Mouse (Mus musculus) C2C12 (cell line): ENCODE data around the gene Rbpj. TPM values are rescaled to one million over a fixed set of nuclear protein-coding genes. Genes with fewer than 3 reads are reported as not detected.

Experiments used
- H3K27me3 ChIP-seq: one replicate; pipeline ENCODE4 v1.6.1; 2011; ENCODE audit not compliant: control insufficient read depth, insufficient read depth, insufficient read length
- H3K36me3 ChIP-seq: one replicate; pipeline ENCODE4 v1.6.1; 2011; ENCODE audit not compliant: control insufficient read depth, insufficient read depth
- H3K4me3 ChIP-seq: one replicate; pipeline ENCODE4 v1.5.1; 2011; ENCODE audit warnings: mild to moderate bottlenecking, control low read depth; ENCODE audit not compliant: poor library complexity, insufficient read depth, severe bottlenecking
- H3K79me2 ChIP-seq: one replicate; pipeline ENCODE4 v1.6.1; 2011; ENCODE audit not compliant: control insufficient read depth, insufficient read depth
- H3K79me3 ChIP-seq: one replicate; pipeline ENCODE4 v1.6.1; 2011; ENCODE audit warnings: low read depth, control low read depth
- H3ac ChIP-seq: one replicate; pipeline ENCODE3; 2011; ENCODE audit warnings: low read depth; ENCODE audit not compliant: control insufficient read depth, insufficient read length
- CEBPB ChIP-seq: IDR thresholded peaks from one replicate; pipeline ENCODE4 v1.6.1; 2011; ENCODE audit warnings: low read depth, mild to moderate bottlenecking, control low read depth, moderate library complexity
- CTCF ChIP-seq: IDR thresholded peaks from one replicate; pipeline ENCODE4 v1.5.1; 2011; ENCODE audit not compliant: control insufficient read depth, insufficient read depth, insufficient read length
- FOSL1 ChIP-seq: IDR thresholded peaks from one replicate; pipeline ENCODE4 v1.8.0; 2011; ENCODE audit warnings: mild to moderate bottlenecking, low read length; ENCODE audit not compliant: poor library complexity, insufficient read depth, severe bottlenecking
- MAX ChIP-seq: IDR thresholded peaks from one replicate; pipeline ENCODE4 v1.6.1; 2011; ENCODE audit warnings: mild to moderate bottlenecking, control low read depth
- MYOD1 ChIP-seq: IDR thresholded peaks from one replicate; pipeline ENCODE4 v1.6.1; 2011; ENCODE audit warnings: low read depth; ENCODE audit not compliant: control insufficient read depth, insufficient read length
- MYOG ChIP-seq: IDR thresholded peaks from one replicate; pipeline ENCODE4 v1.6.1; 2011; ENCODE audit not compliant: control insufficient read depth, insufficient read length; ENCODE audit errors: extremely low read depth
- USF1 ChIP-seq: IDR thresholded peaks from one replicate; pipeline ENCODE4 v1.6.1; 2011; ENCODE audit warnings: low read depth, mild to moderate bottlenecking, control low read depth, moderate library complexity
- polyA plus RNA-seq: library from polyadenylated mRNA; unstranded; fragments of >200 nt; fragmentation: generic; extraction: Trizol; gene quantifications from one replicate; pipeline ENCODE4 v1.2.1, GENCODE M21; 2012; ENCODE audit warnings: missing spikeins

Rbpj gene
- polyA plus RNA-seq, 1 experiment: 8.1 TPM

GRCm38 (mm10) chr5:53436905-53437632 is 28.9 kb upstream of the Rbpj start:
- TF ChIP-seq MYOD1: no peak
- TF ChIP-seq USF1: no peak
- no peak for TF ChIP-seq MYOG
- no peak for TF ChIP-seq MAX
- no peak for TF ChIP-seq CEBPB
- TF ChIP-seq CTCF: no peak
- TF ChIP-seq FOSL1: no peak
- Histone ChIP-seq H3K36me3 (no peaks in the 10 kb centered on the region), H3K79me3 (no peaks in the 10 kb centered on the region), H3K79me2 (no peaks in the 10 kb centered on the region), H3K4me3 (no peak overlapping the region), H3K27me3 (no peaks in the 10 kb centered on the region), H3ac (no peak overlapping the region)

- Histone ChIP-seq H3K79me2 (no peaks in the 10 kb centered on the region), H3K27me3 (no peaks in the 10 kb centered on the region), H3K79me3 (no peaks in the 10 kb centered on the region), H3ac (no peak overlapping the region), H3K36me3 (no peaks in the 10 kb centered on the region), H3K4me3 (no peak overlapping the region)
- TF ChIP-seq MAX (no peak), USF1 (peak; percentile 14)
Observed at GRCm38 (mm10) chr5:53437767-53438166, 28.2 kb upstream of the Rbpj start.

DNA sequence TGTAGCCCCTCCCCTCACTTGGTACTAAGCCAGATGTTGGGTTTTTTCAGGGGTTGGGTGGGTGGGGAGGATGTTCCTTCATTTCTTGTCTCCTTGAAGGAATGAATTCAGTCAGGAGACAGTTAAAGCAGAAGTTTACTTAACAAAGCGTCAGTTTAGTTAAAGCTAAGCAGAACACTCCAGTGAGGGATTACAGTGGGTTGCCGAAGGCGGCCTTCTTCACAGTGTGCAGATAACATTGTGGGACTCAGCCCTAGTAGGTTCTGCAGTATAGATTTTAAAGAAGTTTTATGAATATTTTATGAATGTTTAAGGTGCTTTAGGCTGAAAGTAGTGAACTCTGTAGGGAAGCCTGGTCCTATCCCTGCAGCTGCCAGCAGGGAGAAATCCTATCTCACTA is 27.7 kb upstream of the Rbpj start:
- Histone ChIP-seq H3K79me3 (no peaks in the 10 kb centered on the region), H3K4me3 (no peak overlapping the region), H3K36me3 (no peaks in the 10 kb centered on the region), H3K79me2 (no peaks in the 10 kb centered on the region), H3ac (no peak overlapping the region), H3K27me3 (no peaks in the 10 kb centered on the region)
- TF ChIP-seq USF1 (no peak), MYOG (no peak), CTCF (no peak), MAX (no peak), FOSL1 (no peak), MYOD1 (no peak), CEBPB (no peak)

GRCm38 (mm10) chr5:53439655-53440054 is 26.3 kb upstream of the Rbpj start:
- Histone ChIP-seq H3K79me2 (no peaks in the 10 kb centered on the region), H3ac (no peak overlapping the region), H3K36me3 (no peaks in the 10 kb centered on the region), H3K27me3 (no peaks in the 10 kb centered on the region), H3K79me3 (no peaks in the 10 kb centered on the region), H3K4me3 (no peak overlapping the region)
- TF ChIP-seq MYOD1 (no peak), MAX (no peak), FOSL1 (no peak), USF1 (no peak), CEBPB (no peak), MYOG (no peak), CTCF (no peak)

DNA sequence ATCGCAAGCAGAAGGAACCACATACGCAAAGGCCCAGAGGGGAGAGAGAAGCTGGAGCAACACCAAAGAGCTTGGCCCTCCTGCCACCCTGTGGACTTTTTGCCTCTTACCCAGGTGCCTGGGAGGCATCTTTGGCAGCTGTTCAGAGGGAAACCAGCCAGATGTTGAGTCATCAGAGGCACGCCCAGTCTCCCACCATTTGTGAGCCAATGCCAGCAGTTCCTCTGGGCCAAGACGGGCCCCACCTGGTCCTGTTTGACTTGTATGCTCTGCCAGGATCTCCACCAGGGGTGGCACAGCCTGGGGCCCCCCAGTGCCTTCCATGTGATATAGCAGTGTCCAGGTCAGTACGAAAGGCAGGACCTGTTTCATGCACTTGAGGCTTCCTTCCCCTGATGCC is 21.9 kb upstream of the Rbpj start:
- Histone ChIP-seq H3ac (no peak overlapping the region), H3K36me3 (no peaks in the 10 kb centered on the region), H3K79me3 (no peaks in the 10 kb centered on the region), H3K27me3 (no peaks in the 10 kb centered on the region), H3K4me3 (no peak overlapping the region), H3K79me2 (no peaks in the 10 kb centered on the region)
- TF ChIP-seq CTCF: no peak
- TF ChIP-seq CEBPB: no peak
- TF ChIP-seq USF1: no peak
- peak; percentile 16 for TF ChIP-seq MYOD1
- TF ChIP-seq FOSL1: no peak

- Histone ChIP-seq H3K79me3 (no peaks in the 10 kb centered on the region), H3K79me2 (no peaks in the 10 kb centered on the region), H3K4me3 (no peak overlapping the region), H3ac (no peak overlapping the region), H3K27me3 (no peaks in the 10 kb centered on the region), H3K36me3 (no peaks in the 10 kb centered on the region)
- TF ChIP-seq CEBPB: no peak
- no peak for TF ChIP-seq FOSL1
- TF ChIP-seq USF1: no peak
- no peak for TF ChIP-seq MAX
- TF ChIP-seq MYOD1: no peak
- no peak for TF ChIP-seq CTCF
- TF ChIP-seq MYOG: no peak
Observed at GRCm38 (mm10) chr5:53450945-53451344, 15.0 kb upstream of the Rbpj start.
